Comparison of ENCODE assay signal across 8 mouse cellular contexts in the genomic region with DNA sequence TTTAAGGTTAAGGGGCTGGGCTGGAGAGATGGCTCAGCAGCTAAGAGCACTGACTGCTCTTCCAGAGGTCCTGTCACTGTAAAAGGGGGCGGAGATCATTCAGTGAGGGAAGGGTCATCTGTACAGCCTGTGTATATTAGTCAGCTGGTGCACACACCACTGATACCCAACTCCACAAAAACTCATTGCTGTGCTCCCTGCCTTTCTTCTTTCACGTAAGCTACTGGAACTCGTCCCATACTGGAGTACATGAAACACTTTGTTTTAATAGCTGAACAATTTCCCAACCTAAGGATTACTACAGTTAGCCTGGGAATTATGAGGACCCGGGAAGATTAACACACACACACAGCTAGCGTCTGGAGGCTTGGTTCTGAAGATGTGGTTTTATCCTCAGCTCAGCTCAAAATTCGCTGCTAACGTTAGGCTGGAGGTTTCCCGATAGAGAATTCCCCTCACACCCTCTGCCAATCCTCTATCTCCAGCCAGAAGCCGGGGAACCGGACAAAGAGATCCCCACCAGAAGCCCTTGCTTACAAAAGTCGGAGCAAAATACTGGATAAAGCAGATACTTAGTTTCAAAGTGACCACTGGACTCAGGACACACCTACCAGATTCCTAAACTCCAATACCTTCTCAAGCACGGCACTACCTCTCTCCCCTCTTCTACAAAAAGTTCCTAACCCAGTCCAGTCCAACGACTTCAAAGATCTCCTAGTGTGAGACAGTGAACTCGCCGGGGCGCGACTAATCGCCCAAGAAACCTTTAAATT. TPM values are rescaled to one million over a fixed set of nuclear protein-coding genes. Genes with fewer than 3 reads are reported as not detected.
DNase-seq lines count a peak whose midpoint lies in the region; ATAC-seq and TF ChIP-seq lines count a peak whose summit lies in the region.

No protein-coding gene starts in this region.

- ATAC-seq in forebrain, embryonic 15.5 days (replicated peaks): no peak; the same call in 1 of the 2 replicates
- no peak for ATAC-seq in liver, embryonic 14.5 days (ENCODE audit: insufficient read depth)

- H3K4me3 ChIP-seq in kidney, adult 2 months (ENCODE audit: insufficient read depth, low read depth, low read length): peak overlapping the region; percentile 70
- H3K4me3 ChIP-seq in forebrain, embryonic 15.5 days: peak overlapping the region; percentile 94
- peak overlapping the region; percentile 71 to 84 for H3K4me3 ChIP-seq in liver, embryonic 14.5 days (ENCODE audit: insufficient read depth in 1 of 2, low read depth in 2 of 2, low read length in 2 of 2)

- no peak for TF ChIP-seq EP300 in liver, embryonic 14.5 days (IDR thresholded peaks at IDR 0.05; ENCODE audit: low read depth)

- no peak for DNase-seq in kidney, adult 2 months
- DNase-seq in kidney, adult 11 months: no peak
- peak; percentile 22 for DNase-seq in MEL-GATA-1-ER (ENCODE audit: extremely low read depth, low read depth)
- no peak for DNase-seq in liver, embryonic 14.5 days (ENCODE audit: low read depth in 3 of 3, low spot score in 3 of 3)
- DNase-seq in layer of hippocampus, postnatal 36 days: no peak
- DNase-seq in urinary bladder, adult 2 months (ENCODE audit: low spot score): no peak
- DNase-seq in spleen, adult 18-20 months: no peak

- peaks cover 17% of the 10 kb centered on the region; the same call in 1 of the 2 replicates for H3K4me1 ChIP-seq in kidney, adult 2 months (ENCODE audit: control insufficient read depth, insufficient read depth, low read length)
- peaks cover 28% of the 10 kb centered on the region for H3K4me1 ChIP-seq in forebrain, embryonic 15.5 days
- peaks cover 12 to 29% of the 10 kb centered on the region in 2 experiments for H3K4me1 ChIP-seq in liver, embryonic 14.5 days (replicated peaks; ENCODE audit: control insufficient read depth in 2 of 2, insufficient read depth in 2 of 2, low read length in 1 of 2)

- 2% methylated on average over 18 of the region's 18 CpGs for whole genome bisulfite sequencing in kidney, adult 2 months
- 5% methylated on average over 18 of the region's 18 CpGs for WGBS in forebrain, embryonic 15.5 days
- 4% methylated on average over 18 of the region's 18 CpGs for WGBS in liver, embryonic 14.5 days (ENCODE audit: insufficient replicate concordance)

- peak overlapping the region; percentile 74 for H3K27ac ChIP-seq in kidney, adult 2 months (ENCODE audit: insufficient read depth, low read depth, low read length)
- H3K27ac ChIP-seq in forebrain, embryonic 15.5 days (replicated peaks): peak overlapping the region; percentile 91
- H3K27ac ChIP-seq in liver, embryonic 14.5 days: peak overlapping the region; percentile 0

- 0 out of 2 replicates have a peak, but pooled peaks cover 2% of the 10 kb centered on the region for H3K36me3 ChIP-seq in kidney, adult 2 months (ENCODE audit: control insufficient read depth, insufficient read depth, low read length)
- peaks cover 14% of the 10 kb centered on the region for H3K36me3 ChIP-seq in forebrain, embryonic 15.5 days
- peaks cover 8% of the 10 kb centered on the region for H3K36me3 ChIP-seq in liver, embryonic 14.5 days (replicated peaks; ENCODE audit: control insufficient read depth, insufficient read depth, low read depth)

- H3K9me3 ChIP-seq in forebrain, embryonic 15.5 days: no peaks in the 10 kb centered on the region
- H3K9me3 ChIP-seq in liver, embryonic 14.5 days (ENCODE audit: control insufficient read depth, low read length): no peaks in the 10 kb centered on the region

- peak overlapping the region; percentile 64 for H3K9ac ChIP-seq in forebrain, embryonic 15.5 days (replicated peaks)
- H3K9ac ChIP-seq in liver, embryonic 14.5 days (replicated peaks): peak overlapping the region; percentile 83

- H3K27me3 ChIP-seq in kidney, adult 2 months (replicated peaks; ENCODE audit: control insufficient read depth, insufficient read depth, low read length): no peaks in the 10 kb centered on the region
- no peaks in the 10 kb centered on the region for H3K27me3 ChIP-seq in forebrain, embryonic 15.5 days
- no peaks in the 10 kb centered on the region for H3K27me3 ChIP-seq in liver, embryonic 14.5 days (ENCODE audit: control insufficient read depth, insufficient read depth, low read length)

- no peak for TF ChIP-seq CTCF in kidney, adult 2 months (conservative IDR thresholded peaks at IDR 0.05; ENCODE audit: insufficient read depth, insufficient read length, low read depth, low read length)
- no peak for TF ChIP-seq CTCF in liver, embryonic 14.5 days (IDR thresholded peaks at IDR 0.05; ENCODE audit: low read depth)

- TF ChIP-seq POLR2A in kidney, adult 2 months (IDR thresholded peaks at IDR 0.05; ENCODE audit: low read depth, low read length): no peak

- peak overlapping the region; percentile 83 for H3K4me2 ChIP-seq in forebrain, embryonic 15.5 days (replicated peaks)
- H3K4me2 ChIP-seq in liver, embryonic 14.5 days (ENCODE audit: low read depth): peak overlapping the region; percentile 94

RNA-seq across cellular contexts. Expression of gene Lrrc8a, which starts 0.9 kb away (rescaled TPM):
- 42.0 and 45.4 TPM in 2 replicates for polyA plus RNA-seq in kidney, adult 2 months (2012; rRNA removed)
- 57.6 and 58.2 TPM in 2 replicates for polyA plus RNA-seq in forebrain, embryonic 15.5 days (2015; fragmentation: Nextera tagmentation; extraction: Ambion mirVana)
- polyA plus RNA-seq in liver, embryonic 14.5 days (2012; rRNA removed): 3.4 and 3.6 TPM in 2 replicates
- polyA plus RNA-seq in liver, embryonic 14.5 days (2014; fragmentation: Nextera tagmentation; extraction: Ambion mirVana): 10.8 and 11.8 TPM in 2 replicates
- 10 to 100 TPM; 52.4 to 57.5 TPM for total RNA-seq in layer of hippocampus, postnatal 36 days (2021)
- 24.3 and 30.2 TPM in 2 replicates for polyA plus RNA-seq in urinary bladder, adult 2 months (2012; rRNA removed)

RNA-seq across cellular contexts. Expression of gene Gm28035, which starts 3.8 kb away (rescaled TPM):
- polyA plus RNA-seq in kidney, adult 2 months (2012; rRNA removed): 6.4 and 12.7 TPM in 2 replicates
- polyA plus RNA-seq in forebrain, embryonic 15.5 days (2015; fragmentation: Nextera tagmentation; extraction: Ambion mirVana): 0.64 and 0.70 TPM in 2 replicates
- polyA plus RNA-seq in liver, embryonic 14.5 days (2012; rRNA removed): 0.90 and 1.1 TPM in 2 replicates
- polyA plus RNA-seq in liver, embryonic 14.5 days (2014; fragmentation: Nextera tagmentation; extraction: Ambion mirVana): 0.04 TPM in 1 of 2 replicates, not detected in the other
- total RNA-seq in layer of hippocampus, postnatal 36 days (2021): 10 to 100 TPM in 1 of 2 experiments, 1 to 10 TPM in 1; 9.2 to 11.1 TPM
- polyA plus RNA-seq in urinary bladder, adult 2 months (2012; rRNA removed): 4.1 and 5.4 TPM in 2 replicates

RNA-seq across cellular contexts. Expression of gene Phyhd1, which starts 29.4 kb away (rescaled TPM):
- polyA plus RNA-seq in kidney, adult 2 months (2012; rRNA removed): 117 and 130 TPM in 2 replicates
- polyA plus RNA-seq in forebrain, embryonic 15.5 days (2015; fragmentation: Nextera tagmentation; extraction: Ambion mirVana): 7.9 and 8.5 TPM in 2 replicates
- polyA plus RNA-seq in liver, embryonic 14.5 days (2012; rRNA removed): 15.9 and 18.1 TPM in 2 replicates
- 9.8 and 10.3 TPM in 2 replicates for polyA plus RNA-seq in liver, embryonic 14.5 days (2014; fragmentation: Nextera tagmentation; extraction: Ambion mirVana)
- total RNA-seq in layer of hippocampus, postnatal 36 days (2021): 10 to 100 TPM; 16.8 to 21.9 TPM
- 36.2 and 55.9 TPM in 2 replicates for polyA plus RNA-seq in urinary bladder, adult 2 months (2012; rRNA removed)

RNA-seq across cellular contexts. Expression of gene Kyat1, which starts 31.0 kb away (rescaled TPM):
- 71.6 and 88.3 TPM in 2 replicates for polyA plus RNA-seq in kidney, adult 2 months (2012; rRNA removed)
- 14.3 and 15.7 TPM in 2 replicates for polyA plus RNA-seq in forebrain, embryonic 15.5 days (2015; fragmentation: Nextera tagmentation; extraction: Ambion mirVana)
- polyA plus RNA-seq in liver, embryonic 14.5 days (2012; rRNA removed): 14.3 and 16.8 TPM in 2 replicates
- polyA plus RNA-seq in liver, embryonic 14.5 days (2014; fragmentation: Nextera tagmentation; extraction: Ambion mirVana): 9.5 and 11.6 TPM in 2 replicates
- total RNA-seq in layer of hippocampus, postnatal 36 days (2021): 10 to 100 TPM; 16.0 to 16.2 TPM
- polyA plus RNA-seq in urinary bladder, adult 2 months (2012; rRNA removed): 75.5 and 103 TPM in 2 replicates

RNA-seq across cellular contexts. Expression of gene Gm28038, which starts 44.2 kb away (rescaled TPM):
- polyA plus RNA-seq in kidney, adult 2 months (2012; rRNA removed): not detected in 2 replicates
- polyA plus RNA-seq in forebrain, embryonic 15.5 days (2015; fragmentation: Nextera tagmentation; extraction: Ambion mirVana): not detected in 2 replicates
- not detected in 2 replicates for polyA plus RNA-seq in liver, embryonic 14.5 days (2012; rRNA removed)
- polyA plus RNA-seq in liver, embryonic 14.5 days (2014; fragmentation: Nextera tagmentation; extraction: Ambion mirVana): not detected in 2 replicates
- total RNA-seq in layer of hippocampus, postnatal 36 days (2021): not detected
- polyA plus RNA-seq in urinary bladder, adult 2 months (2012; rRNA removed): not detected in 2 replicates

Comparison
In these comparisons a context has a peak if more than half of its experiments do, and no peak if none do; other contexts are left out.
1. H3K27ac ChIP-seq: peak in every context shown above with its lines; median percentile 91 in forebrain, embryonic 15.5 days; 74 in kidney, adult 2 months; 0 in liver, embryonic 14.5 days.